Comparison of ENCODE assay signal across 9 mouse cellular contexts in the genomic region with DNA sequence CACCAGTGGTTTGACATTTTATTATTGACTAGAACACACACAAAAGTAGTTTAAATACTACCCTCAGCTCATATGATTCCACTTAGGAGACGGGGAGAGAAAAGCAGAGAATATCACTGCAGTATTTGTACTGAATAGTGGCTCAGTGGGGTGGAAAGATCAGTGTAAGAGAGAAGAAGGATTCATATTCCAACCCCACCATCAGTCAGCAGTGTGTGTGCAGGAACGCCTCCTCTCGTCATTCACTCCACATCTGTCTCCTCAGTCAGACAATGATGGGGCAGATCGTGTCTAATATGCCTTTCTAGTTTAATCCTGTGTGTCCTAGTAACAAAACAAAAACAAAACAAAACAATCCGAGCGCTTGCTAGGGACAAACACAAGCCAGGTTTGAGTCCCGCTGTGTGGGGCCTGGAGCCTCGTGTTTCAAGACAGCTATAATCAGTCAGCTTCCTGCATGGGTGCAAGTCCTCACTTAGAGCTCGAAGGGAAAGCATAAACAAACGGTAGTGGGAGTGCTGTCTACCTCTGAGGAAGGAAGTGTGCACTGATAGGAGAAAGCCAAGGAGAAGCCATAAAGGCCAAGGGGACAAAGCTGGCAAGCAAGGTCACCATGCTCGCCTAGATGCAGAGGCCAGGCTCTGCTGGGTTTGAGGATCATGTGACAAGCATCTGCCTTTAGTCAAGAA.
DNase-seq lines count a peak whose midpoint lies in the region; ATAC-seq lines count a peak whose summit lies in the region.
"Had no signal": no experiment of that assay in that cellular context is flagged by ENCODE, and none has a peak within 500 bp of the region (broad histone marks: within the 10 kb centered on the region; RNA-seq: fewer than 3 reads in every experiment).

No protein-coding gene starts in this region.

- no peaks in the 10 kb centered on the region for H3K4me1 ChIP-seq in heart, embryonic 15.5 days (replicated peaks)
- no peaks in the 10 kb centered on the region for H3K4me1 ChIP-seq in midbrain, embryonic 11.5 days (ENCODE audit: control insufficient read depth, insufficient read depth, low read length)
- H3K4me1 ChIP-seq in midbrain, embryonic 14.5 days (ENCODE audit: control insufficient read depth, insufficient read depth, low read length), result no peaks in the 10 kb centered on the region
- no peaks in the 10 kb centered on the region for H3K4me1 ChIP-seq in forebrain, embryonic 16.5 days (replicated peaks; ENCODE audit: control insufficient read depth, insufficient read depth, low read length)
- H3K4me1 ChIP-seq in neural tube, embryonic 11.5 days (ENCODE audit: control insufficient read depth, insufficient read depth, low read length), result no peaks in the 10 kb centered on the region
- H3K4me1 ChIP-seq: liver, embryonic 15.5 days had no signal

- ATAC-seq in heart, embryonic 15.5 days (replicated peaks; ENCODE audit: insufficient number of reproducible peaks, insufficient read depth, low FRiP score, low read depth), result 0 out of 2 replicates have a peak, but pooled peaks have one; percentile 50
- 0 out of 2 replicates have a peak, but pooled peaks have one; percentile 41 for ATAC-seq in midbrain, embryonic 11.5 days (ENCODE audit: low FRiP score)
- no peak for ATAC-seq in midbrain, embryonic 14.5 days (ENCODE audit: low FRiP score, low TSS enrichment)
- peak; percentile 12; the same call in 1 of the 2 replicates for ATAC-seq in forebrain, embryonic 16.5 days
- ATAC-seq in neural tube, embryonic 11.5 days (ENCODE audit: insufficient read depth, low FRiP score, low TSS enrichment), result no peak; the same call in 1 of the 2 replicates

- no peaks in the 10 kb centered on the region for H3K36me3 ChIP-seq in heart, embryonic 15.5 days
- H3K36me3 ChIP-seq in midbrain, embryonic 11.5 days (ENCODE audit: control insufficient read depth, insufficient read depth, low read length), result no peaks in the 10 kb centered on the region
- H3K36me3 ChIP-seq in midbrain, embryonic 14.5 days (ENCODE audit: control insufficient read depth, insufficient read depth, low read length), result peaks cover 22% of the 10 kb centered on the region
- H3K36me3 ChIP-seq in forebrain, embryonic 16.5 days (ENCODE audit: control insufficient read depth, insufficient read depth), result no peaks in the 10 kb centered on the region; the same call in 1 of the 2 replicates
- no peaks in the 10 kb centered on the region for H3K36me3 ChIP-seq in neural tube, embryonic 11.5 days (ENCODE audit: control insufficient read depth, insufficient read depth, low read length)
- H3K36me3 ChIP-seq: liver, embryonic 15.5 days had no signal

- 47% methylated on average over 11 of the region's 11 CpGs for WGBS in heart, embryonic 15.5 days
- 68% methylated on average over 11 of the region's 11 CpGs for WGBS in midbrain, embryonic 11.5 days
- WGBS in midbrain, embryonic 14.5 days, result 67% methylated on average over 11 of the region's 11 CpGs
- 65% methylated on average over 11 of the region's 11 CpGs for WGBS in forebrain, embryonic 16.5 days
- WGBS in neural tube, embryonic 11.5 days, result 78% methylated on average over 11 of the region's 11 CpGs

- H3K27me3 ChIP-seq in heart, embryonic 15.5 days, result no peaks in the 10 kb centered on the region
- H3K27me3 ChIP-seq in midbrain, embryonic 11.5 days (ENCODE audit: control insufficient read depth, insufficient read depth, low read length), result no peaks in the 10 kb centered on the region
- no peaks in the 10 kb centered on the region for H3K27me3 ChIP-seq in midbrain, embryonic 14.5 days (ENCODE audit: control insufficient read depth, insufficient read depth, low read length)
- H3K27me3 ChIP-seq in forebrain, embryonic 16.5 days (replicated peaks; ENCODE audit: control insufficient read depth, insufficient read depth, low read length), result no peaks in the 10 kb centered on the region
- H3K27me3 ChIP-seq in neural tube, embryonic 11.5 days (ENCODE audit: control insufficient read depth, insufficient read depth, low read length), result no peaks in the 10 kb centered on the region
- H3K27me3 ChIP-seq: liver, embryonic 15.5 days had no signal

- DNase-seq in heart, adult 11 months, result no peak
- DNase-seq in midbrain, embryonic 11.5 days (ENCODE audit: low spot score, missing footprints), result peak; percentile 85
- DNase-seq in midbrain, embryonic 14.5 days, result no peak
- DNase-seq in neural tube, embryonic 11.5 days (ENCODE audit: low spot score), result peak; percentile 11
- DNase-seq in spleen, adult 12 weeks (ENCODE audit: low spot score), result no peak
- DNase-seq in left cerebral cortex, adult 18-20 months (ENCODE audit: low spot score in 2 of 2), result no peak

- H3K4me2 ChIP-seq in heart, embryonic 15.5 days, result no peak overlapping the region
- no peak overlapping the region for H3K4me2 ChIP-seq in midbrain, embryonic 11.5 days
- no peak overlapping the region for H3K4me2 ChIP-seq in midbrain, embryonic 14.5 days (ENCODE audit: low read length)
- no peak overlapping the region for H3K4me2 ChIP-seq in forebrain, embryonic 16.5 days (ENCODE audit: low read length)
- H3K4me2 ChIP-seq in neural tube, embryonic 11.5 days (ENCODE audit: low read depth), result no peak overlapping the region
- H3K4me2 ChIP-seq: liver, embryonic 15.5 days had no signal

- no peaks in the 10 kb centered on the region for H3K9me3 ChIP-seq in heart, embryonic 15.5 days (replicated peaks)
- H3K9me3 ChIP-seq in midbrain, embryonic 11.5 days (ENCODE audit: control insufficient read depth, low read length), result no peaks in the 10 kb centered on the region
- no peaks in the 10 kb centered on the region for H3K9me3 ChIP-seq in midbrain, embryonic 14.5 days (ENCODE audit: control insufficient read depth, low read length)
- H3K9me3 ChIP-seq in forebrain, embryonic 16.5 days (ENCODE audit: control insufficient read depth, low read length), result no peaks in the 10 kb centered on the region
- no peaks in the 10 kb centered on the region for H3K9me3 ChIP-seq in neural tube, embryonic 11.5 days (ENCODE audit: control insufficient read depth, low read length)
- H3K9me3 ChIP-seq: liver, embryonic 15.5 days had no signal

- no peak overlapping the region for H3K4me3 ChIP-seq in heart, embryonic 15.5 days
- no peak overlapping the region for H3K4me3 ChIP-seq in midbrain, embryonic 11.5 days (ENCODE audit: low read depth, low read length)
- H3K4me3 ChIP-seq in midbrain, embryonic 14.5 days (replicated peaks; ENCODE audit: low read depth, low read length), result no peak overlapping the region
- no peak overlapping the region for H3K4me3 ChIP-seq in forebrain, embryonic 16.5 days (replicated peaks; ENCODE audit: low read length)
- no peak overlapping the region for H3K4me3 ChIP-seq in neural tube, embryonic 11.5 days (ENCODE audit: low read depth, low read length)
- H3K4me3 ChIP-seq: liver, embryonic 15.5 days had no signal

- H3K27ac ChIP-seq in heart, embryonic 15.5 days, result no peak overlapping the region
- no peak overlapping the region for H3K27ac ChIP-seq in midbrain, embryonic 11.5 days (ENCODE audit: low read depth, low read length)
- no peak overlapping the region for H3K27ac ChIP-seq in midbrain, embryonic 14.5 days (replicated peaks; ENCODE audit: low read depth, low read length)
- H3K27ac ChIP-seq in forebrain, embryonic 16.5 days (ENCODE audit: low read length), result no peak overlapping the region
- no peak overlapping the region for H3K27ac ChIP-seq in neural tube, embryonic 11.5 days (ENCODE audit: low read depth, low read length)
- H3K27ac ChIP-seq: liver, embryonic 15.5 days had no signal

- no peak overlapping the region for H3K9ac ChIP-seq in heart, embryonic 15.5 days
- H3K9ac ChIP-seq in midbrain, embryonic 11.5 days (ENCODE audit: low read length), result no peak overlapping the region
- H3K9ac ChIP-seq in midbrain, embryonic 14.5 days (replicated peaks; ENCODE audit: low read length), result no peak overlapping the region
- no peak overlapping the region for H3K9ac ChIP-seq in forebrain, embryonic 16.5 days (replicated peaks; ENCODE audit: low read depth, low read length)
- H3K9ac ChIP-seq in neural tube, embryonic 11.5 days (ENCODE audit: low read length), result no peak overlapping the region
- H3K9ac ChIP-seq: liver, embryonic 15.5 days had no signal

Comparison
In these comparisons a context has a peak if more than half of its experiments do, and no peak if none do; other contexts are left out.
1. ATAC-seq: peak in heart, embryonic 15.5 days (single experiment), midbrain, embryonic 11.5 days (single experiment) and forebrain, embryonic 16.5 days (single experiment); none in midbrain, embryonic 14.5 days (single experiment) and neural tube, embryonic 11.5 days (single experiment).
2. DNase-seq: peak in midbrain, embryonic 11.5 days (single experiment) and neural tube, embryonic 11.5 days (single experiment); none in heart, adult 11 months (single experiment), midbrain, embryonic 14.5 days (single experiment), spleen, adult 12 weeks (single experiment) and left cerebral cortex, adult 18-20 months (0 of 2).